17 mouse cellular contexts compared by ENCODE assay signal in the genomic region with DNA sequence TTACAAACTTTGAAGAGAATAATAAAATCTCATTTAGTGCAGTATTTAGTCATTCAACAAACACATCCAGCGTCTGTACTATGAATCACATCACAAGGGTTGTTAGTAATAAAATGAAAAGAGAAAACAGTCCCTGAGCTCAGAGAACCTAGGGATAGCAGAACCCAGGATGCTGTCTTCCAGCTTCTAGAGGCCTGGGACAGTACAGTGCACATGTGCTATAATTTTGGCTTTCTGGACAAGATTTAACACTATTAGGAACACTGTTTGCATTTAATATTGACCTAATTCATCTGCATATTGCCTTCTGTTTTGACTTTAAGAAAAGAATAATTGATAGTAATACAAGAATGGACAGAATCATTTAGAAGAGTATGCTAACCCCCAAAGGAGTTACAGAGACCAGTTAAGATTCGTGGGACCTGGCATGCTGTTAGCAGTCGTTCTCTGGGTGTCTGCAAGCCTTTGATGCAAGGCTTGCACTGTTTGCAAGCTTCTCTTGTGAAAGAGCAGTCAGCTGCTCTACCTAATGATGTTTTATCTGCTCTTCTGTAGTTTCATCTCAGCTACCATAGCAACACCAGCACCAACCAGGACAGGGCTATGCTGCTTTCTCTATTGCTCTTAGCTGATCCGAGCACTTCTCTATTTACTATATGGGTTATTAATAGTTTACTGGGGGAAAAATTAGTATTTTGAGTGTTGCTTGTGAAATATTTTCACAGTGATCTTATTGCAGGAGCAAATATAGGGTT.
DNase-seq lines count a peak whose midpoint lies in the region; ATAC-seq and TF ChIP-seq lines count a peak whose summit lies in the region.
"Had no signal": no experiment of that assay in that cellular context is flagged by ENCODE, and none has a peak within 500 bp of the region (broad histone marks: within the 10 kb centered on the region; RNA-seq: fewer than 3 reads in every experiment).

No protein-coding gene starts in this region.

- 60% methylated on average over 4 of the region's 4 CpGs for whole genome bisulfite sequencing in forebrain, embryonic 16.5 days
- 48% methylated on average over 4 of the region's 4 CpGs for WGBS in hindbrain, embryonic 15.5 days
- WGBS in midbrain, postnatal 0 days, result 39% methylated on average over 4 of the region's 4 CpGs
- 61% methylated on average over 4 of the region's 4 CpGs for WGBS in lung, postnatal 0 days

- no peak overlapping the region for H3K9ac ChIP-seq in forebrain, embryonic 16.5 days (replicated peaks; ENCODE audit: low read depth, low read length)
- no peak overlapping the region for H3K9ac ChIP-seq in hindbrain, embryonic 15.5 days
- H3K9ac ChIP-seq in midbrain, postnatal 0 days (replicated peaks; ENCODE audit: low read length, poor library complexity, severe bottlenecking), result no peak overlapping the region
- no peak overlapping the region for H3K9ac ChIP-seq in lung, postnatal 0 days (replicated peaks; ENCODE audit: low read depth)
- H3K9ac ChIP-seq: intestine, embryonic 15.5 days; limb, embryonic 15.5 days had no signal

- H3K9me3 ChIP-seq in forebrain, embryonic 16.5 days (ENCODE audit: control insufficient read depth, low read length), result no peaks in the 10 kb centered on the region
- H3K9me3 ChIP-seq in hindbrain, embryonic 15.5 days, result no peaks in the 10 kb centered on the region
- H3K9me3 ChIP-seq in midbrain, postnatal 0 days (ENCODE audit: low read length), result no peaks in the 10 kb centered on the region
- no peaks in the 10 kb centered on the region for H3K9me3 ChIP-seq in lung, postnatal 0 days (ENCODE audit: low read length)
- H3K9me3 ChIP-seq: heart, embryonic 10.5 days; intestine, embryonic 15.5 days; limb, embryonic 15.5 days; megakaryocyte, embryonic 14.5 days had no signal

- H3K36me3 ChIP-seq in forebrain, embryonic 16.5 days (ENCODE audit: control insufficient read depth, insufficient read depth), result no peaks in the 10 kb centered on the region
- H3K36me3 ChIP-seq in hindbrain, embryonic 15.5 days, result no peaks in the 10 kb centered on the region
- H3K36me3 ChIP-seq in midbrain, postnatal 0 days (ENCODE audit: insufficient read depth, low read length), result no peaks in the 10 kb centered on the region
- H3K36me3 ChIP-seq in lung, postnatal 0 days (ENCODE audit: insufficient read depth, low read length), result no peaks in the 10 kb centered on the region
- H3K36me3 ChIP-seq: heart, embryonic 10.5 days; intestine, embryonic 15.5 days; limb, embryonic 15.5 days had no signal

- peak; percentile 7 for DNase-seq in layer of hippocampus, adult 11-12 months (ENCODE audit: low spot score)
- DNase-seq in layer of hippocampus, postnatal 10 days (ENCODE audit: low spot score in 2 of 2), result no peak
- peak; percentile 56 for DNase-seq in midbrain, postnatal 0 days (ENCODE audit: low spot score)
- DNase-seq in kidney, adult 9 months, result no peak
- DNase-seq in lung, postnatal 0 days (ENCODE audit: low spot score), result no peak
- DNase-seq: cerebellum, adult 11 months; cerebellum, postnatal 25 days; heart, postnatal 14 days; lung, postnatal 14 days; right cerebral cortex, postnatal 25 days; thymus, postnatal 36 days had no signal

- no peak for TF ChIP-seq CTCF in midbrain, postnatal 0 days (IDR thresholded peaks at IDR 0.05)
- TF ChIP-seq CTCF in lung, postnatal 0 days (IDR thresholded peaks at IDR 0.05), result no peak

- no peaks in the 10 kb centered on the region for H3K4me1 ChIP-seq in forebrain, embryonic 16.5 days (replicated peaks; ENCODE audit: control insufficient read depth, insufficient read depth, low read length)
- no peaks in the 10 kb centered on the region for H3K4me1 ChIP-seq in hindbrain, embryonic 15.5 days (replicated peaks)
- H3K4me1 ChIP-seq in midbrain, postnatal 0 days (ENCODE audit: insufficient read depth, low read length), result no peaks in the 10 kb centered on the region
- no peaks in the 10 kb centered on the region for H3K4me1 ChIP-seq in lung, postnatal 0 days (ENCODE audit: insufficient read depth, low read depth, low read length)
- H3K4me1 ChIP-seq: heart, embryonic 10.5 days; intestine, embryonic 15.5 days; limb, embryonic 15.5 days; megakaryocyte, embryonic 14.5 days had no signal

- H3K4me3 ChIP-seq in forebrain, embryonic 16.5 days (replicated peaks; ENCODE audit: low read length), result no peak overlapping the region
- H3K4me3 ChIP-seq in hindbrain, embryonic 15.5 days, result no peak overlapping the region
- H3K4me3 ChIP-seq in midbrain, postnatal 0 days (ENCODE audit: low read depth, low read length), result no peak overlapping the region
- H3K4me3 ChIP-seq in lung, postnatal 0 days (ENCODE audit: low read depth, low read length), result no peak overlapping the region
- H3K4me3 ChIP-seq: heart, embryonic 10.5 days; intestine, embryonic 15.5 days; limb, embryonic 15.5 days; megakaryocyte, embryonic 14.5 days had no signal

- no peak for TF ChIP-seq EP300 in lung, postnatal 0 days (IDR thresholded peaks at IDR 0.05)

- no peak overlapping the region for H3K27ac ChIP-seq in forebrain, embryonic 16.5 days (ENCODE audit: low read length)
- H3K27ac ChIP-seq in hindbrain, embryonic 15.5 days (replicated peaks), result no peak overlapping the region
- H3K27ac ChIP-seq in midbrain, postnatal 0 days (ENCODE audit: low read depth, low read length), result no peak overlapping the region
- no peak overlapping the region for H3K27ac ChIP-seq in lung, postnatal 0 days (ENCODE audit: low read length)
- H3K27ac ChIP-seq: heart, embryonic 10.5 days; intestine, embryonic 15.5 days; limb, embryonic 15.5 days had no signal

- ATAC-seq in forebrain, embryonic 16.5 days, result peak; percentile 62
- peak; percentile 78 for ATAC-seq in hindbrain, embryonic 15.5 days (ENCODE audit: low FRiP score, low read depth)
- peak; percentile 87 for ATAC-seq in midbrain, postnatal 0 days (ENCODE audit: low FRiP score)
- no peak for ATAC-seq in lung, postnatal 0 days
- ATAC-seq: intestine, embryonic 15.5 days had no signal

- H3K27me3 ChIP-seq in forebrain, embryonic 16.5 days (replicated peaks; ENCODE audit: control insufficient read depth, insufficient read depth, low read length), result no peaks in the 10 kb centered on the region
- H3K27me3 ChIP-seq in hindbrain, embryonic 15.5 days, result no peaks in the 10 kb centered on the region
- no peaks in the 10 kb centered on the region for H3K27me3 ChIP-seq in midbrain, postnatal 0 days (ENCODE audit: insufficient read depth, low read length)
- H3K27me3 ChIP-seq in lung, postnatal 0 days (replicated peaks; ENCODE audit: insufficient read depth, low read length), result no peaks in the 10 kb centered on the region
- H3K27me3 ChIP-seq: intestine, embryonic 15.5 days; limb, embryonic 15.5 days; megakaryocyte, embryonic 14.5 days had no signal

- no peak overlapping the region for H3K4me2 ChIP-seq in forebrain, embryonic 16.5 days (ENCODE audit: low read length)
- H3K4me2 ChIP-seq in hindbrain, embryonic 15.5 days, result no peak overlapping the region
- H3K4me2 ChIP-seq in midbrain, postnatal 0 days (ENCODE audit: low read depth, low read length, poor library complexity, severe bottlenecking), result no peak overlapping the region
- H3K4me2 ChIP-seq in lung, postnatal 0 days (replicated peaks; ENCODE audit: low read depth, low read length), result no peak overlapping the region
- H3K4me2 ChIP-seq: intestine, embryonic 15.5 days; limb, embryonic 15.5 days had no signal

Comparison
In these comparisons a context has a peak if more than half of its experiments do, and no peak if none do; other contexts are left out.
1. DNase-seq: peak in layer of hippocampus, adult 11-12 months (single experiment) and midbrain, postnatal 0 days (single experiment); none in layer of hippocampus, postnatal 10 days (0 of 2), kidney, adult 9 months (single experiment) and lung, postnatal 0 days (single experiment).